Mouse (Mus musculus): ENCODE measurements around the gene Tmem120b. TPM values are rescaled to one million over a fixed set of nuclear protein-coding genes. Genes with fewer than 3 reads are reported as not detected.

The Tmem120b gene
- polyA plus RNA-seq, 1 experiment from 2014 or later, result 25.8 TPM

Other genes with a start within 250 kb of the Tmem120b start
- 220 and 221 TPM in 2 replicates for gene Anapc5, start 247.1 kb upstream of the Tmem120b start, polyA plus RNA-seq (2015; fragmentation: Nextera tagmentation; extraction: Ambion mirVana)
- gene Rnf34, start 218.4 kb upstream of the Tmem120b start, polyA plus RNA-seq (2015; fragmentation: Nextera tagmentation; extraction: Ambion mirVana), result 11.0 and 11.8 TPM in 2 replicates
- gene Kdm2b, start 78.6 kb upstream of the Tmem120b start, polyA plus RNA-seq (2015; fragmentation: Nextera tagmentation; extraction: Ambion mirVana), result 15.0 and 15.6 TPM in 2 replicates
- 7.8 and 8.3 TPM in 2 replicates for gene Orai1, start 53.3 kb upstream of the Tmem120b start, polyA plus RNA-seq (2015; fragmentation: Nextera tagmentation; extraction: Ambion mirVana)
- not detected in 2 replicates for gene Morn3, start 21.4 kb upstream of the Tmem120b start, polyA plus RNA-seq (2015; fragmentation: Nextera tagmentation; extraction: Ambion mirVana)
- 1.7 and 2.1 TPM in 2 replicates for gene Rhof, start 64.3 kb downstream of the Tmem120b start, polyA plus RNA-seq (2015; fragmentation: Nextera tagmentation; extraction: Ambion mirVana)
- 3.9 and 4.2 TPM in 2 replicates for gene Setd1b, start 73.8 kb downstream of the Tmem120b start, polyA plus RNA-seq (2015; fragmentation: Nextera tagmentation; extraction: Ambion mirVana)
- gene Psmd9, start 101.0 kb downstream of the Tmem120b start, polyA plus RNA-seq (2015; fragmentation: Nextera tagmentation; extraction: Ambion mirVana), result 70.1 and 77.2 TPM in 2 replicates
- 61.7 and 87.5 TPM in 2 replicates for gene Hpd, start 114.3 kb downstream of the Tmem120b start, polyA plus RNA-seq (2015; fragmentation: Nextera tagmentation; extraction: Ambion mirVana)
- gene Wdr66, start 183.7 kb downstream of the Tmem120b start, polyA plus RNA-seq (2015; fragmentation: Nextera tagmentation; extraction: Ambion mirVana), result 0.14 TPM in 1 of 2 replicates, not detected in the other